Mouse (Mus musculus) ES-E14 (cell line): ENCODE data around the gene Rnf145.

ENCODE experiments used
- CHD2 ChIP-seq: IDR thresholded peaks from 2 replicates; pipeline ENCODE4 v1.6.1; 2014; ENCODE audit warnings: mild to moderate bottlenecking, low read depth, low read length, inconsistent platforms
- HCFC1 ChIP-seq: IDR thresholded peaks from 2 replicates; pipeline ENCODE4 v1.6.1; 2012; ENCODE audit warnings: low read length, inconsistent platforms, borderline replicate concordance; ENCODE audit not compliant: insufficient read depth
- MAFK ChIP-seq: IDR thresholded peaks from 2 replicates; pipeline ENCODE4 v1.6.1; 2014; ENCODE audit warnings: mild to moderate bottlenecking, low read depth, low read length, inconsistent platforms; ENCODE audit not compliant: insufficient read depth
- ZC3H11A ChIP-seq: IDR thresholded peaks from 2 replicates; pipeline ENCODE4 v1.6.1; 2012; ENCODE audit warnings: low read depth, mild to moderate bottlenecking, inconsistent platforms, low read length, borderline replicate concordance
- ZNF384 ChIP-seq: IDR thresholded peaks from 2 replicates; pipeline ENCODE4 v1.6.1; 2012; ENCODE audit warnings: low read depth, low read length, inconsistent platforms

DNA sequence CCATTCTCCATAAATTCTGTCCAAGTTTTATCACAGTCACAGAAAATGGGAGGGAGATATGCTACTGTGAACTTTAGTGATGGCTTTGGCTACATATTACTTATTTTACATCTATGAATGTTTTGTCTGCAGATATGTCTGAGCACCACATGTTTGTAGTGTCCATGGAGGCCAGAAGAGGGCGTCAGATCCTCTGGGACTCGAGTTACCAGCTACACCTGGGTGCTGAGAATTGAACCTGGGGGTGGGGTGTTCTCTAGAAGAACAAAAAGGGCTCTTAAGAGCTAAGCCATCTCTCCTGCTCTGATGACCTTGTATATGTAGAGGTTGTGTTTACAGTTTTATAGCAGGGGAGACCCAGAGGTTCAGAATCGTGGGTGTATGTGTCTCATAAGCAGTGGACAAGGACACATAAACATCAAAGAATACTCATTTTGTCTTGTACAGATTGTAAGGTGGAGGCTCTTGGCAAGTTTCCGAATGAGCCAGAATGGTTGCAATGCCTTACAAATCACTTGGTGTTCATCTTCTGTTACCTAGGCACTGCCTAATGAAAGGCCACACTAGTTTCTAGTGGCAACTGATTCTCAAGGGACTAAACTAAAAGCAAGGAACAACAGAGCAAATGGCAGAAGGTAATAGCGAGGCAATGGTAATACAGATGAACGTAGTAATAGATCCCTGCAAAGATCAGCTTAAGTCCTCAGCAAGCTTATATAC is 1.0 kb upstream of the Rnf145 start:
- TF ChIP-seq MAFK (no peak), ZNF384 (no peak), HCFC1 (no peak), ZC3H11A (no peak), CHD2 (no peak)
